Mouse (Mus musculus): ENCODE measurements around the gene Olfr761. TPM values are rescaled to one million over a fixed set of nuclear protein-coding genes. Genes with fewer than 3 reads are reported as not detected.
"Not testable (repeated sequence)": the region's sequence is repeated elsewhere in the genome, so short reads cannot be mapped to it uniquely, and the experiment has no call there.

The Olfr761 gene
- not detected for total RNA-seq (2021)

GRCm38 (mm10) chr17:37952979-37953378, at the start of gene Olfr761:
Gene Olfr761 (minus strand): TSS chr17:37953079.
- intact Hi-C loops (cut with DNase I), result no loop called here
- DNase-seq, result no peak

GRCm38 (mm10) chr17:37995635-37996307, 42.9 kb upstream of the Olfr761 start:
- DNase-seq, result no peak
- intact Hi-C loops (cut with DNase I), result no loop called here

- intact Hi-C loops (cut with DNase I), result no loop called here
Measured at GRCm38 (mm10) chr17:37990453-37990961, 37.6 kb upstream of the Olfr761 start.

GRCm38 (mm10) chr17:37973591-37973990, 20.7 kb upstream of the Olfr761 start:
- intact Hi-C loops (cut with DNase I), result no loop called here
- DNase-seq, result no peak

More at GRCm38 (mm10) chr17:37990453-37990961, 37.6 kb upstream of the Olfr761 start:
- DNase-seq, result no peak

- no peak for DNase-seq
- intact Hi-C loops (cut with DNase I), result no loop called here
Measured at GRCm38 (mm10) chr17:37920248-37920647, 32.6 kb downstream of the Olfr761 start, which contains the start of gene Olfr128. Gene Olfr128 (plus strand): TSS chr17:37920548.

- DNase-seq; intact Hi-C loops (cut with DNase I): not testable (repeated sequence)
Measured at GRCm38 (mm10) chr17:37906821-37907220, 46.1 kb downstream of the Olfr761 start.

Other genes starting within 250 kb of the Olfr761 start
- gene Olfr120, start 231.3 kb downstream of the Olfr761 start, total RNA-seq (2021), result not detected
- not detected for gene Olfr121, start 204.2 kb downstream of the Olfr761 start, total RNA-seq (2021)
- not detected for gene Olfr122, start 184.5 kb downstream of the Olfr761 start, total RNA-seq (2021)
- not detected for gene Olfr123, start 159.6 kb downstream of the Olfr761 start, total RNA-seq (2021)
- not detected for gene Olfr124, start 153.2 kb downstream of the Olfr761 start, total RNA-seq (2021)
- not detected for gene Olfr125, start 120.1 kb downstream of the Olfr761 start, total RNA-seq (2021)
- not detected for gene Olfr126, start 105.6 kb downstream of the Olfr761 start, total RNA-seq (2021)
- not detected for gene Olfr127, start 52.6 kb downstream of the Olfr761 start, total RNA-seq (2021)
- gene Olfr128, start 32.5 kb downstream of the Olfr761 start, total RNA-seq (2021), result not detected
- not detected for gene Olfr129, start 107.0 kb upstream of the Olfr761 start, total RNA-seq (2021)
- not detected for gene Olfr130, start 110.8 kb upstream of the Olfr761 start, total RNA-seq (2021)
- not detected for gene Olfr131, start 135.6 kb upstream of the Olfr761 start, total RNA-seq (2021)
- gene Olfr132, start 181.4 kb upstream of the Olfr761 start, total RNA-seq (2021), result not detected
- not detected for gene Olfr133, start 192.2 kb upstream of the Olfr761 start, total RNA-seq (2021)
- not detected for gene Olfr134, start 218.3 kb upstream of the Olfr761 start, total RNA-seq (2021)

All from heart, postnatal 36 days (tissue).